Mouse (Mus musculus) lung, adult 2 months (tissue): Measurements from ENCODE around the gene Gripap1. TPM values are rescaled to one million over a fixed set of nuclear protein-coding genes. Genes with fewer than 3 reads are reported as not detected.
A peak's percentile ranks its signal among the peaks of the same experiment; 100 is the strongest.

Source experiments
- DNase-seq: peaks from one replicate; pipeline ENCODE4 v3.0.0; 2022
- H3K4me1 ChIP-seq: fragments of 200-500 bp; 2 replicates; pipeline ENCODE4 v1.6.1; 2011; ENCODE audit warnings: low read length; ENCODE audit not compliant: control insufficient read depth, insufficient read depth
- H3K4me3 ChIP-seq: fragments of 200-500 bp; replicated peaks from 2 replicates; pipeline ENCODE3; 2011; ENCODE audit warnings: low read depth, mild to moderate bottlenecking, control low read depth, low read length; ENCODE audit errors: extremely low read depth
- CTCF ChIP-seq: fragments of 200-500 bp; IDR thresholded peaks from 2 replicates; pipeline ENCODE4 v1.5.1; 2011; ENCODE audit warnings: mild to moderate bottlenecking, low read length, control low read depth; ENCODE audit not compliant: insufficient read depth
- POLR2A ChIP-seq: fragments of 200-500 bp; IDR thresholded peaks from 2 replicates; pipeline ENCODE4 v1.6.1; 2011; ENCODE audit warnings: low read depth, mild to moderate bottlenecking, control low read depth, low read length, borderline replicate concordance; ENCODE audit errors: extremely low read depth
- WGBS: fragments of 180-500 bp; shearing (Covaris S2); methylation state at CpG from one replicate; pipeline ENCODE4 v1.1.7; 2018; 5-methylcytosine and 5-hydroxymethylcytosine counted together
- polyA plus RNA-seq: library from polyadenylated mRNA; depleted of rRNA; stranded (reverse); fragments of >200 nt; gene quantifications from 2 replicates; pipeline ENCODE4 v1.2.3, GENCODE M21; 2012

Gene Gripap1
- polyA plus RNA-seq, 1 experiment, result 32.4 TPM

DNA sequence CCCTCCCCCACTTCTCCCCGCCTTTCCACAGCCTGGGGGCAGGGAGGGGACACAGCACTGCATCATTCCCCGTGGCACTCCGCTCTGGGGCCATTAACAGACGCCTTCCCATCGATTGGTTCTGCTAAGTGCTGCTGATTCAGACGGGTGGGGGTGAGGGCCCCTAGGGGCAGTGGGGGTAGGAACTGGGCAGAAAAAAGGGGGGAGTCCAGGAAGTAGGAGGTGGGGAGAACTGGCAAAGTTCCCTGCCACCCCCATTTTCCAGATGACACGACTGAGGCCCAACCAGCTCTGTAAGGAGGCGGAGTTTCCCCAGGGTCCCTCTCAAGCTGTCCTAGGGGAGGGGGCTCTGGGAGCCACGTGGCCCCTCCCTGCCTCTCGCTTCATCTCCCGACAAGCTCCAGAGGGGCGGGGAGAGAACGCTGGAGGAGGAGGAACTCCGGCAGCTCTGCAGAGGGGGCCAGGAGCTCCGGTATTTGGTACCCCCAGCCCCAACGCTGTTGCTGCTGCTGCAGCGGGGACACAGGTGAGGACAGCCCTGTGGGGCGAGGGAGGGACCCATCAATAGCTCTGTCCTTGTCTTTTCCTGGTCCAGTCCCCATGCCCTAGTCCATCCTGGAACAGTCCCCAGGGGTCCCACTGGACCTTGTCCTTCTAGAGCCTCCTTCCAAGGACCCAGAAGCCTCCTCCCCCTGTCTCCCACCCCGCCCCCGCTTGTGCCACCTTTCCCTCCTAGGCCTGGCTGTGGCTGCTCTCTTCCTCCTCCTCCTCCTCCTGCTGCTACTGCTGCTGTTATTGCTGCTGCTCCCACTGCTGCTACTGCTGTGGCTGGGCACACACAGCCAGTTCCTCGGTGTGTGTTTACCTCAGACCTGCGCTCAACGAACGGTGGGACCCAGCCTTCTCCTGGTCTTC lies 32.6 kb downstream of the Gripap1 start, which contains the start of gene Kcnd1:
Gene Kcnd1 (plus strand): TSS at position 425 of the 915 bp plus-strand sequence.
- WGBS, result 24% methylated on average over 24 of the region's 24 CpGs
- TF ChIP-seq CTCF (no peak), POLR2A (no peak)
- DNase-seq, result no peak
- no peak within 1 kb of the TSS for H3K4me3 ChIP-seq
- no peaks in the 10 kb centered on the region for H3K4me1 ChIP-seq

- DNase-seq, result no peak
- no peak for TF ChIP-seq POLR2A
- no peak for TF ChIP-seq CTCF
- H3K4me3 ChIP-seq, result no peak overlapping the region
- H3K4me1 ChIP-seq, result no peaks in the 10 kb centered on the region
- WGBS, result 50% methylated on average over 1 of the region's 1 CpGs
Observed at GRCm38 (mm10) chrX:7837146-7837545, 47.6 kb downstream of the Gripap1 start.

DNA sequence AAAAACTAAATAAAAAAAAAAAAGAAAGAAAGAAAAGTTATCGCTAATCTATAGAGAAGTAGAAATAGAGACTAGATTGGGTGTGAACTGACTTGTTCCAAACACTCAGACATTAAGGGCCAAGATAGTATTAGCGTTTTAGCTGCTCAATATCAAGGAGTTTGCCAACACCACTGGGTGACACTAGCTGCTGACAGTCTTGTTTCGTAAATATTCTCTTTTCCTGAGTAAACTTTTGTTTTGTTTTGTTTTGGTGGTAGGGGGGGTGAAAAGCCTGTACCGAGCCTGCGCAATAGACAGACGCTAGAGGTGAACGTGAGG lies 51.2 kb downstream of the Gripap1 start:
- WGBS, result 20% methylated on average over 7 of the region's 7 CpGs
- no peak for DNase-seq
- Histone ChIP-seq H3K4me1 (peaks cover 5% of the 10 kb centered on the region; the same call in 1 of the 2 replicates), H3K4me3 (peak overlapping the region; percentile 67)
- TF ChIP-seq POLR2A, result no peak
- no peak for TF ChIP-seq CTCF

DNA sequence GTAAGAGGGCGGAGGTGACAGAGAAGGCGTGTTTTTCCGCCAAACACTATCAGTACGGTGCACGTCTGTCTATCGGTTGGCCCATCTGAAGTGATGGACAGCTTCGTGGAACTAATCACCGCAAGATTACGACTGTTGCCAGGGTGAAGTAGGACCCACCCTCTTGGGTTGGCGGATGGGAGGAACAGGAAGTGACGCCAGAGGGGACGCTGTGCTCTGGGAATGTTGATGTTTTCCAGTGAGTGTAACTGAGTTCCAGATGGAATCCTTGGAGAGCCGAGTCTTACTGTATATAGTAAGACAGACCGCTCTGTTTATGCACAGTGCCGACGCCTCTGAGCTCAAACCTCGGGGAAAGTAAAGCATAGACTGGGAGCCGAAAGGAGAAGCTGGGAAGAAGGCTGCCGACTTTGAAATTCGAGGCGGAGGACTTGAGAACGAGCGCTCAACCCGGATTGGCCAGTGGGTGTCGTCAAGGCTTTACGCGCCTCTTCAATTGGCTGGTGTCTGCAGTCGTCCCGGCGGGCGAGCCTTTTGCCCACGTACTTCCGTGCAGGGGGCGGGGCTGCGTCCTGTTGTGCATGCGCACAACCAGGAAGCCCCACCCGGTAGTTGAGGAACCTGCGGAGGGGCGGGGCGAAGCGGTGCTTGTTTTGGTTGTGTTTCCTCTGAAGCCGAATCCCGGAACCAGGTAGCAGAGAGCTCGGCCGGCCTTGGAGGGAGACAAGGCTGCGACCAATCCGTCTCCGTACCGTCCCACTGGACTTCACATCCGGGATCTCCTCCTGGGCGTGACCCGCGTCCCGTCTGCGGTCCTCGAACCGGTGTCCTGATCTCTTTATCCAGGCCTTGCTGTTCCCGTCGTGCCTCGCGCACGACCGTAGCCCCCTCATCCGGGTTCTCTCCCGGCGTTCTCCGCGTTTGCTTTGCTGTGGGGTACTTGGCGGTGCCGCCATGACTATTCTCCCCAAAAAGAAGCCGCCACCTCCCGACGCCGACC lies 51.9 kb downstream of the Gripap1 start, which contains the start of gene Otud5:
Gene Otud5 (plus strand): TSS at position 202 of the 1,000 bp plus-strand sequence.
- no peak for TF ChIP-seq CTCF
- TF ChIP-seq POLR2A, result peak; percentile 60; the same call in 1 of the 2 replicates
- peaks cover 5% of the 10 kb centered on the region; the same call in 1 of the 2 replicates for H3K4me1 ChIP-seq
- peak within 1 kb of the TSS; percentile 82 for H3K4me3 ChIP-seq
- DNase-seq, result peak; percentile 86
- WGBS, result 26% methylated on average over 74 of the region's 74 CpGs

DNA sequence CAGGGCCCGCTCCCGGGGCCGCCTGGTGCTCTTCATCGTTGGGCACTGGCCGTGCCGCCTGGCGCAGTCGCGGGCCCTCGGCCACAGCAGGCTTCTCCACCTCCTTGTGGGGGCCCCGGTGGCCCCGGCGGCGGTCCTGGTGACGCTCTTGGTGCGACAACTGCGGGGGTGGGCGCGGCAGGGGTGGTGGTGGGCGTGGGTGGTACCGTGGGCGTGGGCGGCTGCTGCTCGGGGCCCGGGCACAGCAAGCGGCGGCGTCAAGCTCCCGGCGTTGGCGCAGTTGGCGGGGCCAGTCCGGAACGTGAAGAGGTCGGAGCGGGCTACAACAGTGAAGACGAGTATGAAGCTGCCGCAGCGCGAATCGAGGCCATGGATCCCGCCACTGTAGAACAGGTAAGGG lies 52.8 kb downstream of the Gripap1 start:
- Histone ChIP-seq H3K4me1 (peaks cover 5% of the 10 kb centered on the region; the same call in 1 of the 2 replicates), H3K4me3 (peak overlapping the region; percentile 81)
- WGBS, result 34% methylated on average over 42 of the region's 42 CpGs
- TF ChIP-seq CTCF (no peak), POLR2A (no peak)
- DNase-seq, result peak; percentile 12

DNA sequence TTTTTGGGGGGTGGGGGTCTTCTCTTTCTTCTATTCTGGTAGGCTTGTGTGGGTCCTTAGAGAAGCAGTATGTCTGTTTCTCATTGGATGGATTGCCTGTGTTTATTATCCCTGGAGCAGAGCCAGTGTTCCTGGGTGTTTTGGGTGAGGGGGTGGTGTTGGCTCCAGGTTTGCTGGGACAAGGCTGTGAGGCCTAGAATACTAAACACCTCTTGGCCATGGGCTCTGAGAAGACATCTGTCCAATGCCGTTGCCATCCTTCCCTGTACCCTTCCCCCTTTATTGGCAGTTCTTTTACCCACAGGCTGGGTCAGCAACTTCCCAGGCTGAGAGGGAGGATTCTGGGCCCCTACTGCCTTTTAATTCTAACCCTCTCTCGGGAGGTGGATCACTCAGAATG lies 58.3 kb downstream of the Gripap1 start:
- no peak overlapping the region for H3K4me3 ChIP-seq
- no peak for DNase-seq
- TF ChIP-seq POLR2A (no peak), CTCF (no peak)
- H3K4me1 ChIP-seq, result peaks cover 5% of the 10 kb centered on the region; the same call in 1 of the 2 replicates
- 63% methylated on average over 2 of the region's 2 CpGs for WGBS

GRCm38 (mm10) chrX:7854578-7854977 lies 65.0 kb downstream of the Gripap1 start:
- peak; percentile 16 for DNase-seq
- Histone ChIP-seq H3K4me1 (no peaks in the 10 kb centered on the region), H3K4me3 (no peak overlapping the region)
- TF ChIP-seq CTCF (peak; percentile 71), POLR2A (no peak)
- 33% methylated on average over 2 of the region's 2 CpGs for WGBS

GRCm38 (mm10) chrX:7859191-7859753 lies 69.7 kb downstream of the Gripap1 start:
- TF ChIP-seq POLR2A (no peak), CTCF (no peak)
- DNase-seq, result no peak
- H3K4me1 ChIP-seq, result no peaks in the 10 kb centered on the region
- WGBS, result 81% methylated on average over 3 of the region's 3 CpGs
- H3K4me3 ChIP-seq, result no peak overlapping the region

GRCm38 (mm10) chrX:7863181-7863580 lies 73.6 kb downstream of the Gripap1 start:
- TF ChIP-seq POLR2A, result no peak

More at GRCm38 (mm10) chrX:7863181-7863580, 73.6 kb downstream of the Gripap1 start:
- WGBS, result 62% methylated on average over 1 of the region's 1 CpGs
- no peak overlapping the region for H3K4me3 ChIP-seq
- DNase-seq, result no peak
- peaks cover 4% of the 10 kb centered on the region for H3K4me1 ChIP-seq
